Mouse (Mus musculus) A20 (cell line): ENCODE results near the gene Tacc2.
"Not testable (repeated sequence)": the region's sequence is repeated elsewhere in the genome, so short reads cannot be mapped to it uniquely, and the experiment has no call there.

Source experiments
- DNase-seq: peaks from one replicate; pipeline ENCODE4 v3.0.0-alpha.2; 2011; ENCODE audit warnings: low read depth, low spot score

Tacc2 gene

GRCm38 (mm10) chr7:130572821-130573220, 4.4 kb upstream of the Tacc2 start, which contains the start of gene Nsmce4a:
Gene Nsmce4a, minus strand, starts transcription at chr7:130573118.
- no peak for DNase-seq

GRCm38 (mm10) chr7:130573746-130574145, 3.5 kb upstream of the Tacc2 start:
- DNase-seq, result no peak

- no peak for DNase-seq
Measured at GRCm38 (mm10) chr7:130574211-130574991, 2.8 kb upstream of the Tacc2 start.

GRCm38 (mm10) chr7:130576981-130577380, 257 bp upstream of the Tacc2 start:
- DNase-seq, result no peak

GRCm38 (mm10) chr7:130578066-130578465, 828 bp downstream of the Tacc2 start:
- no peak for DNase-seq

GRCm38 (mm10) chr7:130578607-130579006, 1.4 kb downstream of the Tacc2 start:
- no peak for DNase-seq

GRCm38 (mm10) chr7:130586521-130587072, 9.4 kb downstream of the Tacc2 start:
- no peak for DNase-seq

- no peak for DNase-seq
Measured at GRCm38 (mm10) chr7:130590081-130590828, 13.0 kb downstream of the Tacc2 start.

GRCm38 (mm10) chr7:130590845-130591437, 13.7 kb downstream of the Tacc2 start:
- no peak for DNase-seq

GRCm38 (mm10) chr7:130592975-130593374, 15.7 kb downstream of the Tacc2 start:
- not testable (repeated sequence) for DNase-seq

- DNase-seq, result not testable (repeated sequence)
Measured at GRCm38 (mm10) chr7:130593375-130594239, 16.4 kb downstream of the Tacc2 start.

- DNase-seq, result not testable (repeated sequence)
Measured at GRCm38 (mm10) chr7:130596079-130596855, 19.0 kb downstream of the Tacc2 start.

GRCm38 (mm10) chr7:130597546-130597945, 20.3 kb downstream of the Tacc2 start:
- no peak for DNase-seq

GRCm38 (mm10) chr7:130600074-130600473, 22.8 kb downstream of the Tacc2 start:
- DNase-seq, result no peak

GRCm38 (mm10) chr7:130600546-130600945, 23.3 kb downstream of the Tacc2 start:
- no peak for DNase-seq

- DNase-seq, result no peak
Measured at GRCm38 (mm10) chr7:130602804-130603203, 25.6 kb downstream of the Tacc2 start.

GRCm38 (mm10) chr7:130603556-130603955, 26.3 kb downstream of the Tacc2 start:
- no peak for DNase-seq

- DNase-seq, result no peak
Measured at GRCm38 (mm10) chr7:130604390-130604789, 27.2 kb downstream of the Tacc2 start.

GRCm38 (mm10) chr7:130605111-130605510, 27.9 kb downstream of the Tacc2 start:
- DNase-seq, result peak; percentile 42

- no peak for DNase-seq
Measured at GRCm38 (mm10) chr7:130606958-130607357, 29.7 kb downstream of the Tacc2 start.
